Mouse (Mus musculus) heart, postnatal 4 days (tissue): ENCODE measurements at regions not wholly inside any gene's neighbourhood (a gene's known extent, or its start where the extent isn't known, plus 50 kb on each side); places are given as distances from the start of the nearest gene placed in this dataset.
"Not testable (repeated sequence)": the region's sequence is repeated elsewhere in the genome, so short reads cannot be mapped to it uniquely, and the experiment has no call there.

Source experiments
- DNase-seq: peaks from one replicate; pipeline ENCODE4 v3.0.0; 2021

- no peak for DNase-seq
Observed at GRCm38 (mm10) chr4:4556126-4556525, 237.0 kb downstream of the Impad1 start.

GRCm38 (mm10) chr4:4550301-4550700 is 242.9 kb downstream of the Impad1 start:
- DNase-seq = no peak

GRCm38 (mm10) chr4:4549893-4550292 is 243.3 kb downstream of the Impad1 start:
- no peak for DNase-seq

GRCm38 (mm10) chr4:4537172-4537753 is 255.9 kb downstream of the Impad1 start:
- no peak for DNase-seq

- DNase-seq = no peak
Observed at GRCm38 (mm10) chr4:4532196-4532595, 261.0 kb downstream of the Impad1 start.

GRCm38 (mm10) chr4:4528311-4528710 is 264.8 kb downstream of the Impad1 start:
- DNase-seq = no peak

- no peak for DNase-seq
Observed at GRCm38 (mm10) chr4:4521757-4522156, 271.4 kb downstream of the Impad1 start.

- DNase-seq = no peak
Observed at GRCm38 (mm10) chr4:4518741-4519140, 274.4 kb downstream of the Impad1 start.

GRCm38 (mm10) chr4:4513351-4513750 is 279.8 kb downstream of the Impad1 start:
- DNase-seq = no peak

GRCm38 (mm10) chr4:4510180-4510920 is 282.8 kb downstream of the Impad1 start:
- no peak for DNase-seq

GRCm38 (mm10) chr4:4509296-4509695 is 283.9 kb downstream of the Impad1 start:
- DNase-seq = peak; percentile 6

- no peak for DNase-seq
Observed at GRCm38 (mm10) chr4:4497199-4497598, 296.0 kb downstream of the Impad1 start.

- DNase-seq = no peak
Observed at GRCm38 (mm10) chr4:4496181-4496580, 297.0 kb downstream of the Impad1 start.

GRCm38 (mm10) chr4:4465169-4465714 is 327.9 kb downstream of the Impad1 start:
- DNase-seq = no peak

- no peak for DNase-seq
Observed at GRCm38 (mm10) chr4:4464130-4464700, 328.9 kb downstream of the Impad1 start.

- DNase-seq = no peak
Observed at GRCm38 (mm10) chr4:4459258-4459657, 333.9 kb downstream of the Impad1 start.

- no peak for DNase-seq
Observed at GRCm38 (mm10) chr4:4450104-4450503, 343.1 kb downstream of the Impad1 start.

GRCm38 (mm10) chr4:4442650-4443049 is 350.5 kb downstream of the Impad1 start:
- DNase-seq = no peak

GRCm38 (mm10) chr4:4437559-4437958 is 355.6 kb downstream of the Impad1 start:
- DNase-seq = no peak

GRCm38 (mm10) chr4:4424526-4424925 is 347.2 kb upstream of the Sdr16c6 start:
- DNase-seq = not testable (repeated sequence)

GRCm38 (mm10) chr4:4403812-4404211 is 326.5 kb upstream of the Sdr16c6 start:
- no peak for DNase-seq

- no peak for DNase-seq
Observed at GRCm38 (mm10) chr4:4397410-4397809, 320.1 kb upstream of the Sdr16c6 start.

- DNase-seq = no peak
Observed at GRCm38 (mm10) chr4:4380024-4380590, 302.8 kb upstream of the Sdr16c6 start.
